Mouse (Mus musculus) CH12.LX (cell line): ENCODE data around the gene Zdhhc11. TPM values are rescaled to one million over a fixed set of nuclear protein-coding genes. Genes with fewer than 3 reads are reported as not detected.

ENCODE experiments used
- DNase-seq: peaks from one replicate; pipeline ENCODE4 v3.0.0-alpha.2; 2013; ENCODE audit errors: extremely low read depth
- H3K27ac ChIP-seq: 2 replicates; pipeline ENCODE4 v1.5.1; 2012; ENCODE audit warnings: low read depth, mild to moderate bottlenecking, control low read depth, moderate library complexity; ENCODE audit not compliant: insufficient read depth
- H3K27me3 ChIP-seq: replicated peaks from 2 replicates; pipeline ENCODE3; 2012; ENCODE audit warnings: inconsistent platforms
- H3K36me3 ChIP-seq, 2 experiments: replicated peaks in 1 of 2; 2 replicates each; pipeline versions ENCODE3 to v1.6.1; 2012; ENCODE audit warnings: inconsistent platforms in 1 of 2, low read length in 1 of 2, mild to moderate bottlenecking in 1 of 2, mixed read lengths in 1 of 2, moderate library complexity in 1 of 2; ENCODE audit not compliant: control insufficient read depth in 1 of 2, insufficient read depth in 1 of 2
- H3K4me1 ChIP-seq, 2 experiments: 2 replicates each; pipeline ENCODE4 v1.6.1; 2012; ENCODE audit warnings: inconsistent platforms in 1 of 2, moderate library complexity in 1 of 2; ENCODE audit not compliant: insufficient read depth in 2 of 2, control insufficient read depth in 1 of 2
- H3K4me2 ChIP-seq: 2 replicates; pipeline ENCODE4 v1.6.1; 2012; ENCODE audit warnings: low read depth, mild to moderate bottlenecking, control low read depth; ENCODE audit not compliant: poor library complexity, insufficient read depth, severe bottlenecking
- H3K4me3 ChIP-seq, 3 experiments: fragments of 150-350 bp in 1 of 3; sonication (generic) in 1 of 3; replicated peaks in 1 of 3; 2 replicates each; pipeline versions ENCODE3 to v1.5.1; 2011 to 2012; ENCODE audit warnings: low read depth in 2 of 3, low read length in 2 of 3, mild to moderate bottlenecking in 2 of 3, moderate library complexity in 2 of 3, control low read depth in 1 of 3, improper control_type of control experiment in 1 of 3, inconsistent platforms in 1 of 3, mixed read lengths in 1 of 3; ENCODE audit not compliant: poor library complexity in 1 of 3
- H3K79me2 ChIP-seq: replicated peaks from 2 replicates; pipeline ENCODE4 v1.6.1; 2012; ENCODE audit warnings: mild to moderate bottlenecking, moderate library complexity; ENCODE audit not compliant: control insufficient read depth, poor library complexity, insufficient read depth, severe bottlenecking; ENCODE audit errors: extremely low read depth
- H3K9ac ChIP-seq: 2 replicates; pipeline ENCODE4 v1.6.1; 2012; ENCODE audit warnings: low read depth, mild to moderate bottlenecking, control low read depth, moderate library complexity; ENCODE audit not compliant: insufficient read depth
- H3K9me3 ChIP-seq: replicated peaks from 2 replicates; pipeline ENCODE3; 2012; ENCODE audit warnings: low read length, inconsistent platforms, mixed read lengths
- CHD1 ChIP-seq: IDR thresholded peaks from 2 replicates; pipeline ENCODE4 v1.6.1; 2012; ENCODE audit warnings: low read depth, low read length, improper control_type of control experiment, inconsistent platforms
- CHD2 ChIP-seq: IDR thresholded peaks from 2 replicates; pipeline ENCODE4 v1.6.1; 2011; ENCODE audit warnings: low read length, improper control_type of control experiment
- E2F4 ChIP-seq: IDR thresholded peaks from 2 replicates; pipeline ENCODE4 v1.6.1; 2011; ENCODE audit warnings: low read depth, low read length, improper control_type of control experiment; ENCODE audit not compliant: insufficient replicate concordance
- EP300 ChIP-seq: IDR thresholded peaks from 2 replicates; pipeline ENCODE4 v1.6.1; 2011; ENCODE audit warnings: low read length, improper control_type of control experiment
- IRF4 ChIP-seq: IDR thresholded peaks from 2 replicates; pipeline ENCODE4 v1.6.1; 2014; ENCODE audit warnings: low read depth, mild to moderate bottlenecking, inconsistent platforms, low read length, improper control_type of control experiment
- JUN ChIP-seq: IDR thresholded peaks from 2 replicates; pipeline ENCODE4 v1.6.1; 2011; ENCODE audit warnings: low read depth, mild to moderate bottlenecking, low read length, improper control_type of control experiment, moderate library complexity; ENCODE audit not compliant: insufficient read depth
- JUND ChIP-seq: conservative IDR thresholded peaks from 2 replicates; pipeline ENCODE4 v1.6.1; 2011; ENCODE audit warnings: low read depth, low read length, improper control_type of control experiment
- KAT2A ChIP-seq: IDR thresholded peaks from 2 replicates; pipeline ENCODE4 v1.6.1; 2012; ENCODE audit warnings: low read length, improper control_type of control experiment, inconsistent platforms; ENCODE audit not compliant: insufficient replicate concordance
- MAFK ChIP-seq: IDR thresholded peaks from 2 replicates; pipeline ENCODE4 v1.6.1; 2011; ENCODE audit warnings: low read length, improper control_type of control experiment; ENCODE audit not compliant: insufficient replicate concordance
- MAX ChIP-seq: IDR thresholded peaks from 2 replicates; pipeline ENCODE4 v1.6.1; 2011; ENCODE audit warnings: low read length, improper control_type of control experiment
- MEF2A ChIP-seq: IDR thresholded peaks from 2 replicates; pipeline ENCODE4 v1.6.1; 2014; ENCODE audit warnings: low read depth, mild to moderate bottlenecking, inconsistent platforms, low read length, improper control_type of control experiment, borderline replicate concordance
- MYC ChIP-seq: IDR thresholded peaks from 2 replicates; pipeline ENCODE4 v1.6.1; 2011; ENCODE audit warnings: low read depth, mild to moderate bottlenecking, improper control_type of control experiment, low read length
- POLR2AphosphoS2 ChIP-seq: IDR thresholded peaks from 2 replicates; pipeline ENCODE4 v1.6.1; 2011; ENCODE audit warnings: low read depth, low read length, improper control_type of control experiment
- RAD21 ChIP-seq: IDR thresholded peaks from 2 replicates; pipeline ENCODE4 v1.6.1; 2011; ENCODE audit warnings: low read depth, mild to moderate bottlenecking, low read length, improper control_type of control experiment, moderate library complexity
- SIN3A ChIP-seq: IDR thresholded peaks from 2 replicates; pipeline ENCODE4 v1.6.1; 2012; ENCODE audit warnings: low read length, improper control_type of control experiment, inconsistent platforms
- TBP ChIP-seq: conservative IDR thresholded peaks from 2 replicates; pipeline ENCODE4 v1.6.1; 2011; ENCODE audit warnings: low read depth, low read length, improper control_type of control experiment
- USF1 ChIP-seq: IDR thresholded peaks from 2 replicates; pipeline ENCODE4 v1.6.1; 2014; ENCODE audit warnings: low read depth, mild to moderate bottlenecking, inconsistent platforms, low read length, improper control_type of control experiment
- USF2 ChIP-seq: conservative IDR thresholded peaks from 2 replicates; pipeline ENCODE4 v1.6.1; 2011; ENCODE audit warnings: low read depth, low read length, improper control_type of control experiment
- ZNF384 ChIP-seq: IDR thresholded peaks from 2 replicates; pipeline ENCODE4 v1.6.1; 2012; ENCODE audit warnings: low read depth, low read length, improper control_type of control experiment, inconsistent platforms
- dilution Hi-C: fragments of 300-500 bp; cut with MboI; formaldehyde crosslinking; loops from 2 replicates; pipeline ENCODE4 v1.14.3; 2020; ENCODE audit warnings: low sequenced_read_pairs; ENCODE audit not compliant: extremely low pct_unique_long_range_greater_than_20kb, extremely low pct_ligation_motif_present
- in situ Hi-C: fragments of 300-500 bp; cut with MboI; formaldehyde crosslinking; loops from 3 replicates; pipeline ENCODE4 v1.14.3; 2019; ENCODE audit warnings: low sequenced_read_pairs, low pct_ligation_motif_present, low pct_unique_long_range_greater_than_20kb, mixed read lengths
- polyA plus RNA-seq: library from polyadenylated mRNA; unstranded; fragments of >175 nt; gene quantifications from 2 replicates; pipeline ENCODE4 v1.2.1, GENCODE M21; 2012; ENCODE audit warnings: low read depth; ENCODE audit not compliant: insufficient read length
- total RNA-seq, 2 experiments: library from RNA; depleted of rRNA; stranded (reverse); fragments of 300-350 nt in 1 of 2; fragments of >200 nt in 1 of 2; gene quantifications; 2 replicates each; pipeline ENCODE4 v1.2.3; 2012 to 2014

Zdhhc11 gene
- total and polyA plus RNA-seq, 3 experiments: not detected

DNA sequence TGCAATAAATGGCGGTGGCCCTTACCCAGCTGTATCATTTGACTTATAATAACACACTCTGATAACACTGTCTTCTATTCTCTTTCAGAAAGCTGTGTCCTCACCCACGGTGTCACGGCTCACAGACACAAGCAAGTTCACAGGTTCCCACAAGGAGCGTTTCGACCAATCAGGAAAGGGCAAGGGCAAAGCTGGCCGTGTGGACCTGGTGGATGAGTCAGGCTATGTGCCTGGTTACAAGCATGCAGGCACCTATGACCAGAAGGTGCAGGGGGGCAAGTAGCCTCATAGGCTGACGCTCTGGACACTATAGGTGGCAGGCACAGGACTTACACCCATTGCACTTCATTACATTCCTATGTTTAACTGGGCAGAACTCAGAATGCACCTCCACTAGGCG, 67.5 kb downstream of the Zdhhc11 start:
- TF ChIP-seq KAT2A (no peak), SIN3A (no peak), EP300 (no peak), JUN (no peak), IRF4 (no peak), ZNF384 (no peak), USF1 (no peak), MYC (no peak)
- H3K9ac ChIP-seq: no peak overlapping the region
- no peak overlapping the region for H3K4me2 ChIP-seq
- H3K4me1 ChIP-seq: peaks cover 4 to 20% of the 10 kb centered on the region in 2 experiments; a peak in 3 of 4 replicates
- no peak overlapping the region for H3K4me3 ChIP-seq
- no peaks in the 10 kb centered on the region for H3K79me2 ChIP-seq
- H3K36me3 ChIP-seq: peaks cover 0 to 6% of the 10 kb centered on the region in 2 experiments
- H3K9me3 ChIP-seq: no peaks in the 10 kb centered on the region
- H3K27me3 ChIP-seq: no peaks in the 10 kb centered on the region
- no peak for DNase-seq
- H3K27ac ChIP-seq: no peak overlapping the region
- dilution Hi-C loops: no loop called here
- in situ Hi-C loops: no loop called here

DNA sequence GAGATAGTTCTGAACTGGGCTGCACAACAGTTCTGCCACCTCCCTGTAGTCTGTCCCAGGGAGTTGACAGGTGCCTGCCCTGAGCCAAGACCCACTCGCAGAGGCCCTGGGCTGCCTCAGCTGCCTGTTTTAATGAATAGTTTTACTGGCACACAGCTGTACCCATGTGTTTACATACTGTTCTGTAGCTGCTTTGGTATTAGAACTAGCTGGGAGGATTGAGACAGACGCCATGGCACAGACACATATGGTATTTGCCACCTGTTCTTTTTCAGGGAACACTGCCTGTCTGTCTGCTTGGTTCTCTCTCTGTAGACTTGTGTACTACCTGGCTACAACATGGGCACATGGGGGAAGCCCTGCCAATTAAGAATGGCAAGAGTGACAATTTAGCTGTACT, 71.1 kb downstream of the Zdhhc11 start:
- H3K79me2 ChIP-seq: no peaks in the 10 kb centered on the region
- no peak overlapping the region for H3K4me2 ChIP-seq
- H3K4me3 ChIP-seq: no peak overlapping the region
- H3K4me1 ChIP-seq: no peaks in the 10 kb centered on the region
- H3K27ac ChIP-seq: no peak overlapping the region
- TF ChIP-seq POLR2AphosphoS2: no peak
- TF ChIP-seq CHD1: no peak
- no peak for TF ChIP-seq USF2
- no peak for TF ChIP-seq E2F4
- no peak for TF ChIP-seq MAX
- no peak for TF ChIP-seq MEF2A
- no peak for TF ChIP-seq KAT2A
- TF ChIP-seq CHD2: no peak
- no peak for TF ChIP-seq MAFK
- TF ChIP-seq RAD21: no peak
- TF ChIP-seq TBP: no peak
- TF ChIP-seq EP300: no peak
- no peak for TF ChIP-seq JUND
- no peak for TF ChIP-seq SIN3A
- no peak for TF ChIP-seq ZNF384
- TF ChIP-seq JUN: no peak
- dilution Hi-C loops (no loop called here), in situ Hi-C loops (no loop called here)
- H3K9me3 ChIP-seq: no peaks in the 10 kb centered on the region
- no peak for DNase-seq
- H3K27me3 ChIP-seq: no peaks in the 10 kb centered on the region
- peaks cover 5 to 31% of the 10 kb centered on the region in 2 experiments for H3K36me3 ChIP-seq
- no peak overlapping the region for H3K9ac ChIP-seq
